Mouse (Mus musculus) lung, postnatal 25 days (tissue): ENCODE measurements around the gene Isg20.

Experiments
- DNase-seq: peaks from one replicate; pipeline ENCODE4 v3.0.0; 2022; ENCODE audit warnings: low spot score

Gene Isg20

DNA sequence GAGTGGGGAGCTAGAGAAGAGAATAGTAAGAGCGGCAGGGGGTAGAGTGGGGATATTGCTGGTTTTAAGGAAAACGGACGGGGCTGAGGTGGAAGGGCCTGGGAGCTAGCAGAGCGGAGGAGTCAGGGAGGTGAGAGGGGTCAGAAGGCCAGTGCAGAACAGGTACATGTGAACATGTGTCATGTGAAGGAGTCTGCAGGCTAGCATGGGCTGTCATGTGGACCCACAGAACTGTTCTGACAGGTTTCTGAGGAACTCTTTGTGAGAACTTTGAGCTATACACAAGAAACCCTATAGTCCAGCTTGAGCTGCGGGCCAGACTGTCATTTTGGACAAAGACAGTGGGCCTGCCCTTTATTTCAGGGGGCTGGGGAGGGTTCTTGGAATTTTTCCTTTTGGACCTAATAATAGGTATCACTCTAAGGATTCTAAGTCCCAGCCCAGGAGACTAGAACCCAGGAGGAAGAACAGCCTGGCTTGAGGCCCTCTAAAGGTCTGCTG is at the start of gene Isg20:
Isg20 (plus strand) TSS at position 451 of the 501 bp plus-strand sequence.
- DNase-seq = no peak

DNA sequence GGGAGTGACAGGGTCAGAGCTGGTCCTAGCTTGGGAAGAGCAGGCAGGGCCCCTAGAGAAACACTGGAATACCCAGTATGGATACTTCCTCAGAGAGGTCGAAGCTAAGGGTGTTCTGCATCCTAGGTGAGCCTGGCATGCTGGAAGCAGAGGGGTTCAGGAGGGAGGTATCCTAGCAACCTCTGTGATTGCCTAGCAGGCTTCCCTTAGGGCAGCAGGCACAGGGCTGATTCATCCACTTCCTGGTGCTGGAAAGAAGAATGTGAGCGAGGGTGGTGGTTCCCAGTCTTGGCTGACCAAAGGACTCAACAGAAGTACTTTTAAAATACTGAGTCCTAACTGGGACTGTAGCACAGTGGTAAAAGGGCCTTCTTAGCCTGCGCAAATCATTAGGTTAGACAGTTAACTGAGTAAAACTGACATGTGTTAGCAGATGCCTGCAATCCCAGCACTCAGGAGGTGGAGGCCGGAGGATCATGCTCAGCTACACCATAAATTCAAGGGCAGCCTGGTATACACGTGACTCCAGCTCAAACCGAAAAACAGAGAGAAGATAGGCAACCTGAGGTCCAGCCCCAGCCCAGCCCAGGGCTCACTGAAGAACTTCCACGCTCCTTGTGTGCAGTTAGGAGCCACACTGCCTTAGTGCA is 49.3 kb upstream of the Isg20 start:
- no peak for DNase-seq

DNA sequence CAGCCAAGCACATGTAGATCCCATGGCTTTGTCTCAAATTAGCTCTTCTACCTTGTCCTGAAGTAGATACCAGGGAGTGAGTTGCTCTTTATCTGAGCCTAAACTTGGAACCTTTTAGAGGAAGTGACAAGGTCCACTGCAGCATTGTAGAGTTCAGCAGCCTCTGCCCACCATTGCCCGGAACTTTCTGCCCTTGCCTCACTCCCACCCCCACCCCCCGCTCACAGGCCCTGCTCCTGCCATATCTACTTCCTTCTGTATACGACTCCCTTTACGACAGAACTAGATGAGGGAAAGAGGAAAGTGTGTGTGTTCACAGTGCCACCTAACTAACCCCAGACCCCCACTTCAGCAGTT is 48.8 kb upstream of the Isg20 start:
- no peak for DNase-seq

DNA sequence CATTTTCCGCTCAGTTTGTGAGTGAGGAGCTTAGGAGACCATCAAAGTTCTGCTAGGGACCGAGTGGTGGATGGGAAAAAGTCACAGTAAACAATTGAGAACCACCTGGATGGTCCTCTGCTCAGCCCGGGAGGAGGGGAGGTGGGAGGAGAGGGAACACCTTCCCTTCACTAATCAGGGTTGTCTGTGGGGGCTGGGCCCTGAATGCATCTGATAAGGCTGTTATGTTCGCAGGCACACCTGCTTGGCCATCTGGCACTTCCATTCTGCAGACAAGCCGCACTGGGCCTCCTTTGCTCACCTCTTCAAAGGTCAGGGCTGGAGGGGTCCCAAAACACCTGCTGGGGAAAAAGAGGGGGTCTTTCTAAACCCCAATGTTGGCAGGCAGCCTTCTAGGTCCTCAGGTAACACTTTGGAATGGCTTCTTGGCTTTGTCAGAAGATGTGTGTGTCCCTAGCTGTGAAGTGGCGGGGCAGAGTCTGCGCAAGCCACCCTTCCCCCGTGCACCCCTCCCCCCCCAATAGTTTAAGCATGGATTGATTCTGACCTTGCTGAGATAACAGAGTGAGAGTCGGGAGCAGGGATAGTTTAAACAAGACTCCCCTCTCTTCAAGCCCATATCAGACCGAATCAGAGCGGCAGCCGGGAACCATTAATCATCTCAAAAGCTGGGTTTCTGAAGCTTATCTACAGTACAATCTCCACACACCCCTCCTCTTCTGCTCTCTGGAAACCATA is 47.8 kb upstream of the Isg20 start:
- DNase-seq = no peak

DNA sequence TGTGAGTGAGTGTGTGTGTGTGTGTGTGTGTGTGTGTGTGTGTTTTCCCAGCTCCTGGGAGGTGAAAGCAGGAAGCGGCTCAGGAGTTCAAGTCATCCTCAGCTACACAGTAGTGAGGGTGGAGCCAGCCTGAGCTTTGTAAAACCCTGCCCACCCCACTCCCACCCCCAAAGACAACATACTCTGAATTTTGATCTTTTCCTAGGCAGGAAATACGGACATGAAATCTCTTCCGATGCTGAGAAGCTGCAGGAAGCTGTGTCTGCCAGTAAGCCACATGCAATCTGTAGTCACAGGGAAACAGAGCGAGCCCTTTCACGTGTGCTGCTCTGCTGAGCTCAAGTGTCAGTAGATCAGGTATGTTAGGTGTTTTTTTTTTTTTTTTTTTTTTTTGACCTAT is 44.5 kb upstream of the Isg20 start:
- DNase-seq = no peak

DNA sequence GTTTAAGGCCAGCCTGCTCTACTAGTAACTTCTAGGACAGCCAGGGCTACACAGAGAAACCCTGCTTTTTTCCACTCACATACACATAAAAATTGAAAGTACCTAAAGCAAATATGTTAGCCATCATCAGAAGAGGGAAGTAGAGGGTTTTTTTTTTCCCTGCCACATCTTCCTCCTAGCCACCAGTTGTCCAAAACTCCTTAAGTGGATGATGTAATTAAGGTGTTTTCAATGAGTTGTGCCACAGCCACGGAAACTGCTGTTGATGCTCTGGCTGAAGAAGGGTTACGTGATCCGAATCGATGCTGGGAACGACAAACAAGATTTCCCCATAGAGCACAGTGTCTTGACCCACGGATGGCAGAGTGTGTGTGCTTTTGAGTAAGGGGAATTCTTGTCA is 40.9 kb upstream of the Isg20 start:
- no peak for DNase-seq

DNA sequence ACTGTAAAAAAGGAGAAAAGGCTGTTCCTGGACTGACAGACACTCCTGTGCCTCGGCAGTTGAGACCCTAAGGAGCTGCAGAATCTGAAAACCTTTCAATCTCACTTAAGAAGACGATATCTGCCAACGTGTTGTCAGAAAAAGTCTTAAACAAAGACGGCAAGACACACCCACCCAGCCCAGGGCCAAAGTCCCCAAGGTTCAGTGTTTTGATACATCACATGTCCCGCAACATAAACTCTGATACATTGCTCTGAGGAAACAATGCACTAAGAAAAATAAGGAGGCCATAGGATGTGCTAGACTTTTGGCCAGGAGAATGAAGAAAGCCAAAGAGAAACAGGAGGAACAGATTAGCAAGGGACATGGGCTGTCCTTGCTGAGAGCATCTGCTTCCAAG is 40.4 kb upstream of the Isg20 start:
- DNase-seq = no peak

DNA sequence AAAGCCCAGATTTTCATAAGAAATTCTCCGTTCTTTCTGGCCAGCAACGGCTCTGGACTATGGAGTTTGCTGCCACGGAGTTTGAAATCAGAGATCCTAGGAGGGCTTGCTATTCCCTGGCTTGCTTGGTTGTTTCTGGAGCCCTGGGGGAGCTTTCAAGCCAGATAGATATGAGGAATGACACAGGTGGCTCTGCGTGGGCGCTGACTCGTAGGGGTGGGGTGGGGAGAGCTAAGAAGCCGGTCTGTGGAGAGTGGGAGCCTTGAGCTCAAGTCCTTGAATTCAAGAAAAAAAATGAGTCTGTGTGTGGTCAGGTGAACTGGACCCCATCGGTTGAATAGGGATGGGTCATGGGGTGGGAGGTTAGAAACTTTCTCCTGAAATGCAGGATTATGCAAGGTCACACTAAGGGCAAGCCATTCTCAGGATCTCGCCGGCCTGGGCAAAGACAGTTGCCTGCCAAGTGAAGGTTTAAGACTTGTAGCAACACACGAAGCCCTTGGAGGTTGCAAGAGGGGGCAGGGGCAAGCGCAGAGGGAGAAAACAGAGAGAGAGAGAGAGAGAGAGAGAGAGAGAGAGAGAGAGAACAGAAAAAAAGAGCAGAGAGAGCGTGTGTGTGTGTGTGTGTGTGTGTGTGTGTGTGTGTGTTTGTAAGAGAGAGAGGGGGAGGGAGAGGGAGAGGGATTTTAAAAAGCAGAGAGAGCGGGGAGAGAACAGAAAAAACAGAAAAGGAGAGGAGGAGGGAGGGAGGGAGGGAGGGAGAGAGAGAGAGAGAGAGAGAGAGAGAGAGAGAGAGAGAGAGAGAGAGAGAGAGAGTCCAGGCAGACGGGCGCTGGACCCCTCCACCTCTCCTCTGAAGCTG is 31.4 kb upstream of the Isg20 start:
- DNase-seq = no peak

DNA sequence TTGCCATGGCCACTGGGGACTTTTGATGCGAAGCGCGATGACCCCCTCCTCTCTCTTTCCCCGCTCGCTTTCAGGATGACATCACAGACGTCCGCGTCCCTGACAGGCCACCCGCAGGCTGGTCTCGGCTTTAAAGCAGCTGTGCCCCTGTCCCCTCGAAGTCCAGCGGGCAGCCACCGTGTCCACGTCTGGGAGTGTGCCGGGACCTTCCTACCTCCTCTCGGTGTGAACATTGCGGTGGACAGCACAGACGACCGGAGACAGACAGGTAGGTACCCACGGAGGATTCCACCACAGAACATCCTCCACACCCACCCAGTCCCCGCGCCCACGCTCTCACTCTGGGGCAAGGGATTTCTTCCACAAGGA is 30.8 kb upstream of the Isg20 start:
- DNase-seq = no peak

DNA sequence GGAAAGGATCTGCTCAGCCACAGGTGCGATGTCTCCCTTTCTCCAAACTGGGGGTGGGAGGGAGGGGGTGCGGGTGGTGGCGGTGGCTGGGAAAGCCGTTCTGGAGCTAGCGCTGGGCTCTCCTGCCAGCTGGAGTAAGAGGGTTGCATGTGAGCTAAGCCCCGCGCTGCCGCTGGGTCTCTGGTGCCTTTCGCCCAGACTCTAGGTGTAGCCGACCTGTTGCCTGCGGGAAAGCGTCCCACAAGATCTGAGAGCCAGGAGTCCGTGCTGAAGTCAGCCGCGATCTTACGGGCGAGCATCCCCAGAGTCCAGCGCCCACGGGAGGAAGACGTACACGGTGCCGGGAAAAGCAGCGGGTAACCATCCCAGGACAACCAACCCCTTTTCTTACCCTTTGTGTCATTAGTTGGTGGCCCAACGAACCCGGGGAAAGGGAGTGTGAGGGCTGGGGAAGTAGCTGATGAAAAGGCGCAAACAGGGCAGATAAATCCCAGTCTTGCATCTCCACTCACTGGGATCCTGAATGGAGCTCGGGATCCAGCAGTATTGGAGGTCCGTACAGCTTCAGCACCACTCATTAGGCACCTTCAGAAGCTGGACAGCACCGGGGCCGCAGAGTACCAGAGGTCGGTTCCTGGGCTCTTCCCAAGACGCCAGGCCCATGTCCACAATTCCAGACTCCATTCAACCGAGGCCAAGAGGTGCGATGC is 30.1 kb upstream of the Isg20 start:
- DNase-seq = no peak

DNA sequence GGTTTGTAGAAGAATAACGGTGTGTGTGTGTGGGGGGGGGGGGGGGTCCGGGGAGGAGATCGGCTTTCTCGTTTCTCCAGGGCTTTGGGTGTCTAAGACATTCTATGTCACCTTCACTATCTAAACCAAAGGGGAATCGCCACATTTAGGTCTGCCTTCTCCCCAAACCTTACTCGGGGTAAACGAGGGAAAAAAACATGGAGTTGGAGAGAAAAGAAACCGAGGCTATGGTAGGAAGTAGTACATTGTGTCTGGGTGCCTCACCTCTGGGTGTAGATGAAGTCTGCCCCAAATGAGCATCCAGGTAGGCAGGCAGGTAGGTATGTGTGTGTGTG is 29.5 kb upstream of the Isg20 start:
- no peak for DNase-seq

DNA sequence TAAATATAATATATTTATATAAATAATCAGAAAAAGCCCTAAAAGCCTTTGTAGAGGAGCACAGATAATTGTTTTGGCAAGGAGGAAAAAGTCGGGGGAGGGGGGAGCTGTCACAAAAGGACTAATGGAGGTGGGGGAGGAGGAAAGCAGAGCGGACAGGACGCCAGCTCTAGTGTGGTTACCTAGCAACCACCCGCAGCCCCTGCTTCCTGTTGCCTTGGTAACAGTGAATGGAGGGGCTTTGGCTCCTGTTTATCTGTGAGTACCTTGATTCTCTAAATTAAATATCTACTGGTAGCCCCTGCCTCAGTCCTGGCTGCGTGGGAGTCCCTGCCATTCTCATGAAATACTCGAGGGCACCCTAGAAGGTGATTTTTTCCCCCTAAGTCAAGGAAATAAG is 29.1 kb upstream of the Isg20 start:
- no peak for DNase-seq

DNA sequence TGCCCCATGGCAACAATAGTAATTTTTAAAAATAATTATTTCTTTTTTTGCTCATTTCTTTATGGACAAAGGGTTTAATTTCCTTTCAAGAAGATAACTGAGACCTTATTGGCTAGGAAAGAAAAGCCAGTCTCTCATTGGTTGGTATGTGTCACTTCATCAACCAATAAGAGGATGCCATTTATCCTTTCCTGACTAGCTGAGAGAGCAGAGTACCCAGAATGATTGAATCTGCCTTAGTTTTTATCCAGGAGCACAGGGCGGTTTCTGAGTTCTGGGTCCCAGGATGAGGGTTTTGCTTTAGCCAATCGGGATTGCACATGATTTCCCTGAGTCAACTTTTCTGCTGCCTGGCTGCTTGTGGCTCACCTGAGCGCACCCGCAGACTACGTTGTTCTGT is 27.8 kb upstream of the Isg20 start:
- DNase-seq = no peak

DNA sequence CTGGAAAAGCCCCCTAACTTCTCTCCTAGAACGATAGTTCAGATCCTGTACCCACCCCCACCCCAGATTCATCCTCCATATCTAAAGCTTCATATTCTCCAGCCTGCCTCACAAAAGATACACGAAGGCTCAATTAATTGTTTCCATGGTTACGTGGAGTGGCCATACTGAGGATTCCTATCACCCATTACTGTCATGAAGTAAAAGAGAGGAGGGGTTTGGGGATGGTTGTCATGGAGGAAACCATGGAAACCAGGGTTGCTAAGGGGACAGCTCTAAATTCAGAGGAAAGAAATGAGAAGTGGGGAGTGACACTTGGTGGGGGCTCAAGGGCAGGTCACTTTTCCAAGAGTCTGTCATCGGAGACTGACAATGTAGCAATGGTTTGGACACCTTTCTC is 26.7 kb upstream of the Isg20 start:
- no peak for DNase-seq

DNA sequence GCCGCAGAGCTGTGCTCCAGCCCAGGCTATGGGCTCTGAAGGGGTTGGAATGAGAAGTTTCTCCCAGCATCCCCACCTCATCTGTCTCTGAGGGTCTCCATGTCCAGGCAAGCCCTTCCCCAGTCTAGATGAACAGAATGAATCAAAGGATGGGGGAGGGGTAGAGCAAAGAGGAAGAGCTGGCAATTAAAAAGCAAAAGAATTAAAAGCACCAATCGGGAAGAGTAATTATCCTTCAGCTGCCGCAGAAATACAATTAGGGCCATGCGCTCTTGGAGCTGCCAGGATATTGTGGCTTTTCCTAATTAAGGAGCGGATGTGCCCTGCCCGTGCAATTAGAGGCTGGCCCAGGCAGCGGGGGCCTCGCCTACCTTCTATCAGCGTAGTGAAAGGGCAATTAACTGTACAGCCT is 25.8 kb upstream of the Isg20 start:
- DNase-seq = no peak

DNA sequence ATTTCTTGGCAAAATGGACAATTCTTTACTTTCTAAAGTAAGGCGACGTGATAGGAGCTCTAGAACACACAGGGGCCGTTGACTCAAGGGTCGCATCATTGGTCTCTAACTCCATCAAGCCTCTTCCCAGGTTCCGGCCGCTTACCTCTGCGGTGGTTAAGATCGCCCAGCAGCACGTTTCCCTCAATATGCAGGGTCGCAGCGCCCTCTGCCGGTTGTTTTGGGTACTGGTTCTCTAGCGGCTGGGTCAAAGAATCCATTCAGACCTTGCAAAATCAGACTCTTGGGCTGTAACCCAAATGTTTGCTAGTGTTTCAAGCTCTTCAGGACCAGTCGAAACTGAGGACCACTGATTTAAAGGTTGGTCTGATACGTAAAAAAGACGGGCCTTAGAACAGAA is 22.6 kb upstream of the Isg20 start:
- DNase-seq = peak; percentile 76

DNA sequence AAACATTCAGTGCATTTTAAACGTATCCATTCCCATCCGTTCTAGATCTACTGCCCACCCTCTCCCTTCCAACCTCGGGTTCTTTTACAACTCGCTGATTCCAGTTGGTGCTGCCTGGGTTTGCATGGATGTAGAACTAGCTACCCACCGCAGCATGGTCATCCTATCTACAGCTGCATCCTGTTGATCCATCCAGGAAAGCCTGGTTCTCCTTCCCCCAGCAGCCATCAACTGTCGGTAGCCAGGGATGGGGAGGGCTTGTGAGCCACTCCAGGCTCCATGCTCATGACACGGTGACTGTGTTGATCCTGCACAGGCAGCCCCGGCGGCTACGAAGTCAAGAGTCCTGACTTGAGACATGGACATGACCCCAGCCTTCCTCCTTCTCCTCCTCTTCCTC is 19.3 kb upstream of the Isg20 start:
- DNase-seq = no peak

DNA sequence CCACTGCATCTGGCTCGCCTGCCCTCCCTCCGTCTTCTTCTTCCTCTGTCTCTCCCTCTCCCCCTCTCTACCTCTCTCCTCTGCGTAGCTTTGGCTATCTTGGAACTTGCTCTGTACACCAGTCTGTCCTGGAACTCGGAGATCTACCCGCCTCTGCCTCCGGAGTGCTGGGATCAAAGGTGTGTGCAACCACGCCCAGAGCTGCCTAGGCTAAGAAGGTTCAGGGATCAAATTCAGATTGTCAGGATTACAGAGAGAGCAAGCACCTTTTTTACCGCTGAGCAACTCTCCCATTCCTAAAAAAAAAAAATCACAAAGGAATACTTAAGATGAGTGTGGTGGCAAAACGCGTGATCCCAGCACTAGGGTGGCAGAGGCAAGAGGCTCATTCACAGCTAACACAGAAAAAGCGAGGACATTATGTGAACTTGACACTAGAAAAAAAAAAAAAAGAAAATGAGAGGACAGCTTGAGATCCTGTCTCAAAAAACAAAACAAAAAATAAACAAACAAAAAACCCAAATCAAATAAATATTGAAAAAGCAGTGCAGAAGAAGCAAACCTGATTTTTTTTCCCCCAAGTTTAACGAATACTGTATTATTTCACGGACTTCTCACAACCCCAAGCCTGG is 18.1 kb upstream of the Isg20 start:
- no peak for DNase-seq

DNA sequence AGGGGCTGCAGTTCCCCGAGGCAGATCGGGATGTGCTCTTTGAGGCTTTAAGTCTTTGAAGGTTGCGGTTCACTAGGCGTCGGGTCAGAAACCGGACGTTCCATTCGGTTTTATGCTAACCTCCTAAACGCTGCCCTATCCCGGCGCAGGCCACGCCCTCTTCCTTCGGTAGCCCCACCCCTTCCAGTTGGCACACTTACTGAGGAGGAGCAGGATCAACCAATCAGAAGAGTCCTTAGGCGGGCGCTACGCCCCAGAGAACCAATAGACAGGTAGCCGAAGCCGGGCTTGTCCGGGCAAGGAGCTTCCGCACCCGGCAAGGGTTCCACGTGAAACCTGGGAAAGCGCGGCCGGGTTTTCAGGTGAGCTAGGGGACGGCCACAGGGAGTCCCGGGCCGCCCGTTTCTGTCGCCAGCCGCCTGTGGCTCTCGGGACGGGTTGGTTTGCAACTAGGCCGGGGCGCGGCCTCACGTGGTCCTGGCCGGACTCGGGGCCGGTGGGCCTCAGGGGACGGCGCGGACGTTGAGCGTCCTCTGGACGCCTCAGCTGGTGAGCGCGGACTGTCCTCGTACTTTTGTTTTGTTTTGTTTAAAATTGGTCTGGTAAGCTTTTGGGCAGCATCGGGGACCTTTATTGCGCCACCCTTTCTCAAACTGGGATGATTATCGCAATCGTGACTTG is 17.4 kb upstream of the Isg20 start, which contains the start of gene Aen:
Aen (plus strand) TSS at position 202 of the 681 bp plus-strand sequence.
- peak; percentile 100 for DNase-seq

DNA sequence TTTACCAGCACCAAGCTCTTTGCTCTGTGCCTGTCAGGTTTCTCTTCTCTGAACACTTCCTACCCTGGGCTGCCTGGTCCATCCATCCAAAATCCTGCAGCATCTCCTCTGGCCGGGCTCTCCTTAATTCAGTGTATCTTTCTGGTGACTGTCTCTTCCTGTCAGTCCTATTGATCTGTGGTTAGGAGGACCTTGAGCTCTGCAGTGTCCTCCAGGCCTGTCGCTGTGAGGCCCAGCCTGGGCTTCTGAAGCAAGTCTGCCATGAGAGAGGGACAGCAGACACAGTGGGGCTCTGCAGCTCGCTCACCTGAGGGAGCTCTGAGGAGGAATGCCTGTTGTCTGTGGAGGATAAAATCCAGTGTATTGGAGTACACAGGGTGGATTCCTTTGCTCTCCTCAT is 15.7 kb upstream of the Isg20 start:
- DNase-seq = no peak

DNA sequence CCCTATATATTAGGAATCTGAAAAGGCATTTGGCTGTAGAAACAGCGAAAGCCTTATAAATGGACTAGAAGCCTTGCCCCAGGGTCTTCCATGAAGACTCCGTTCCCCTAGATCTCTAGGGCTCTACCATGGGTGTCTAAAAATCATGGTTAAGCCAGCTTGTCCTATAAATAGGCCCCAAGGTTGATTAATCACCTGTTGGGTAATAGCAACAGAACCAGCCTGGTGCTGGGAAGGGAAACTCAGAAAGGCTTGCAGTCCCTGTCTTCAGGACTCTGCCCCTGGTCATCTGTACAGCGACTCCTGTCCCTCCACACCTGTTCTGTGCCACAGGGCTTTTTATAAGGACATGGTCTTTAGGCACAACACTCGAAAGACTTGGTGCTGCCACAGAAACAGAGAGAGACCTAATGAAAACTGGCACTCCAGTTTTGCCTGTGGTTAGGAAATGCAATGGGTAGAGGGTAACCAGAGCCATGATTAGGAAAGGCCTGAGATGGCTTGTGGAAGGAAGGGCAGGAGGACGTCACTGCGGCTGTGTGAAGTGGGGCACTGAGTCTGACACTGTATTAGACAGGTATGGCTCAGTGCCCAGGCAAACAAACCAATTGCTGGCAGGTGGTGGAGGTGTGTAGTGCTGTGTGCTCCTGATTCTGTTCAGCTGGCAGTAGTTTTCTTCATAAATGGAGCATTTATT is 9.9 kb upstream of the Isg20 start:
- DNase-seq = peak; percentile 68
